Mouse (Mus musculus) C2C12 (cell line): ENCODE measurements at regions not wholly inside any gene's neighbourhood (a gene's known extent, or its start where the extent isn't known, plus 50 kb on each side); places are given as distances from the start of the nearest gene placed in this dataset.

Experiments
- CTCF ChIP-seq: IDR thresholded peaks from one replicate; pipeline ENCODE4 v1.5.1; 2011; ENCODE audit not compliant: control insufficient read depth, insufficient read depth, insufficient read length
- MYOD1 ChIP-seq: IDR thresholded peaks from one replicate; pipeline ENCODE4 v1.6.1; 2011; ENCODE audit warnings: low read depth; ENCODE audit not compliant: control insufficient read depth, insufficient read length

GRCm38 (mm10) chr6:117406312-117406595 is 237.9 kb downstream of the Cxcl12 start:
- no peak for TF ChIP-seq CTCF
- no peak for TF ChIP-seq MYOD1
